Mouse (Mus musculus) megakaryocyte, adult 5-6 weeks (primary cell): ENCODE measurements around the gene Lyl1. TPM values are rescaled to one million over a fixed set of nuclear protein-coding genes. Genes with fewer than 3 reads are reported as not detected.
A peak's percentile ranks its signal among the peaks of the same experiment; 100 is the strongest.

Experiments
- ATAC-seq: 2 replicates; pipeline ENCODE4 v1.8.0; 2016; ENCODE audit warnings: mild to moderate bottlenecking, inconsistent platforms; ENCODE audit not compliant: poor library complexity, severe bottlenecking
- total RNA-seq, 2 experiments: library from RNA; stranded (forward) in 1 of 2; stranded (reverse) in 1 of 2; fragments of 153-499, 151-499 nt in 1 of 2; fragments of 221-1000, 200-1000 nt in 1 of 2; gene quantifications; 2 replicates each; pipeline versions ENCODE4 v1.2.3 to v1.2.4; 2015 to 2017

Lyl1 gene
- total RNA-seq, 2 experiments from 2014 or later: 62.0 to 69.9 TPM

DNA sequence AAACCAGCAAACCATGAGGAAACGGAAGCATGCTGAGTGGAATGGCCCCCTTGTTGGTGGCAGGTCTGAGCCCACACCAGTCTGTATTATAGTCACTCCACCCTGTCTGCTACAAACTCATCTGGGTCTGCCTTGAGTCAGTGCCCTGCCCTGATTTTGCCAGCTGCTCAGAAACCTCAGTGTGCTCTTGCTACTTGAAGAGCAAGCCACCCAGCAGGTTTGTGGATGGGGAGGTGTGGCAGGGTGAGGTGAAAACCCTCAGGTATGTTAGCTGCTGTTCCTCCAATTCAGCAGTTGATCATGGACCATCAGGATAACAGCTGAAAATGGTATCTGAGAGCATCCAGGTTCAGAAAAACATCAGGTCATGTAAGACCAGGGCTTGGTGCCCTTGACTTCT is 33.2 kb upstream of the Lyl1 start:
- ATAC-seq: no peak

DNA sequence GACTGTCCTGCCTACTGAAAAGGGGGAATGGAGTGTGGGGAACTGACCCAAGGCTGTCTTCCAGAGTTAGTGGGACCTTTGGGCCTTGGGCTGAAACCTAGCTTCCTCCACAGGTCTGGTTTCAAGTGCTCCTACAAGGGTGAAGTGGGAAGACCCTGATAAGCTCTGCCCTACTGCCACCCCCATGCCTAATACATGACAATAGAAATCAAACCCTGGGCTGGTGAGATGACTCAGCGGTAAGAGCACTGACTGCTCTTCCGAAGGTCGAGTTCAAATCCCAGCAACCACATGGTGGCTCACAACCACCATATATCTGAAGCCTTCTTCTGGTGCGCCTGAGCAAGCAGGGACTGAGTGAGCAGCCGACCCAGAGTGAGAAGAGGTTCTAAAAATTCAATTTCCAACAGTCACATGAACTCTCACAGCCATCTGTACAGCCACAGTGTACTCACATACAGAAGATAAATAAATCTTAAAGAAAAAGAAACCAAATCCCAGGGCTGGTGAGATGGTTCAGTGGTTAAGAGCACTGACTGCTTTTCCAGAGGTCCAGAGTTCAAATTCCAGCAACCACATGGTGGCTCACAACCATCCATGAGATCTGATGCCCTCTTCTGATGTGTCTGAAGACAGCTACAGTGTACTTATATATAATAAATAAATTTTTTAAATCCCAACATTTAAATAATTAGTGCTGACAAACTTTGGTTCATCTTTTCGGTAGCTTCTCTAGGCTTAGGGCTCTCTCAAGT is 32.3 kb upstream of the Lyl1 start:
- no peak for ATAC-seq

DNA sequence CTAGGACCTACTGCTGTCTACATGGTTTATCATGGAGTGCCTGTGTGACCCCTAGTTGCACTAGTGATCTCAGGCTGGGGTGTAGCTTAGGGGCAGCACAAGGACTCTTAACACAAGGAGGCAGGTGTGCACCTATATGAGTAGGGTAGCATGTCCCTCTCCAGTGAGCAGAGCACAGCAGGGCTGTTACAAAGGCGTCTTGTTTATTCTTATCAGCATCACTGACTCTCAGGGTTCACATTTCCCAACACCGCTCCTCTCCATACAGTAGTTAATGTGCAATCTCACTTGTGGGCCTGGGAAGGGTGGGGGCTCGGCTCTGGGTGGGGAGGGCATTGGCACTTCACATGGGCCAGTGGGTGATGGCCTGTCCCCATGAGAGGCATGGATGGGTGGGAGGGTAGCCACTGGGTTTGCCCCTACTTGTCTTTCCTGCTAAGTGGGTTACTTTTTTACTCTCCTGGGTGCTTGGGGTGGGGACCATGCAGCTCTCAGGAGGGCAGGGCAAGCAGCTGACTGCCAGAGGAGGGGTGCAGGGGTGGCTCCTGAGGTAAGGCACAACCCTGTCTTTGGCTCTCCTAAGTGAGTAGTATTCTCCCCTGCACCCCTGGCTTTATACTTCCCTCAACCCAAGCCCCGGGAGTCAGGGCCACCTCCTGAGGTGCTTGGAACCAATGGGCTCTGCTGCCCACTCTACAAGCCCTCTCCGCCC is 30.8 kb upstream of the Lyl1 start:
- 0 out of 2 replicates have a peak, but pooled peaks have one; percentile 24 for ATAC-seq

DNA sequence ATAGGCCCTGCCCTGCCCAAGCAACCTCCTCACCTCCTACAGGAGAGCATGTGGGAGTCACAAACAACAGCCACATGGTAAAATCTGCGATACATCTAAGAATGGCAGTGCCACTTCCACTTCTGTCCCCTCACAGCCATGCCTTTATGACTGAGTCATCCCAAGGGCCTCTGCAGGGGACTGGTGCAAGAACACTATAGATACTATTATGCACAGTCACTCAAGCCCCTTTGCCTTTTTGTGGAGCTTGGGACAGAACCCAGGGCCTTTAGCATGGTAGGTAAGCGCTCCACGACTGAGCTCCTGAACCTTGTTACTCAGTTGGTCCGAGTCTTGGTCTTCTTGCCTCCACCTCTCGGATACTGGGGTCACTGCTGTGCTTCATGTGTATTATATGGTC is 24.0 kb upstream of the Lyl1 start:
- ATAC-seq: no peak

DNA sequence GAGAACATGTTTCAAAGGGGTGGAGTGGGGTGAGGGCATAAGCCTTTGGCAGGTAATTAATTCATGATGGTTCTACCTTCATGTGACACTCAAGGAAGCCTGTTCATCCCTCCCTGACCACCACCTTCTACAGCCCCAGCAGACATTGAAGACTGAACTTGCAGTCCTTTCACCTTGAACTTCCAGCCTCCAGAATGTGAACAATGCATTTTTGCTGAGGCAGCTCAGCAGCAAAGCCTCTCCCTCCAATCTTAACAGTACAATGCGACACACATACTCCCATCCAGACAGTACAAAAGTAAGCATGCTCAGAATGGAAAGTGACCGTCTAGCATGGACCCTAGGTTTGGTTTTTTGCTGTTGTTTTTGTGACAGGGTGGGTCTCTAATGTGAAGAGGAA is 19.8 kb upstream of the Lyl1 start:
- ATAC-seq: no peak

DNA sequence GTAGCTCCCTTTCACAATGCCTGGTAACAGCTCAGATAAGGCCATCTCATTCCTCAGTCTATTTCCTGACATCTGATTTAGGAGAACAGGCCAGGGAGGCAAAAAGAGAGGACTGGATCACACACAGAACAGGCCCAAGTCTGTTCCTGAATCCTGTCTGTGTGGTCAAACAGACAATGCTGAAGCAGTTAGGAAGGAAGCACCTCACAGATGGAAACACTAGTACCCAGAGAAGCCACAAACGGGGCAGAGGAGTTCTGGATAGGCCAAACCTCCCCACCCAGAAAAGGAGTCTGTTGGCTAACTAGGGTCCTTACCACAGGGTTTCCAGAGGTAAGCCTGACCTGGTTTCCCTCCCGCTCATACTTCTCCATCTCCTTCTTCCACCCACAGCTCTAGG is 19.0 kb upstream of the Lyl1 start:
- ATAC-seq: no peak

DNA sequence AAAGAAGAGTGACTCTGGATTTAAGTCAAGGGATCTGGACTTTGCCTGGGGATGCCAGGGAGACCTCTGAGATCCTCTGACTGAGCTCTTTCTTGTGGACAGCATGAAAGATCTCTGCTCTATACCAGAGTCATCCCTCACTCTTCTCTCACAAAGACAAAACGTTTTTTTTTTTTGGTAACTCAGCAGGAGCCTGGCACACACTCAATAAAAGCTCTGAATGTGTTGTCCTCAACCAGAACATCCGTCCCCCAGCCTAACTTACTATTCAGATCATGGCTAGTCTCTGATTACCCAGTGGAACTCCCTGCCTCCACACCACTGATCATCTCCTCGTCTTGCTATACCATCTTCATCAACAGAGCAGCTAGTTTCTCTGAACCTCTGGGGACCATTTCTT is 16.7 kb upstream of the Lyl1 start:
- no peak for ATAC-seq

DNA sequence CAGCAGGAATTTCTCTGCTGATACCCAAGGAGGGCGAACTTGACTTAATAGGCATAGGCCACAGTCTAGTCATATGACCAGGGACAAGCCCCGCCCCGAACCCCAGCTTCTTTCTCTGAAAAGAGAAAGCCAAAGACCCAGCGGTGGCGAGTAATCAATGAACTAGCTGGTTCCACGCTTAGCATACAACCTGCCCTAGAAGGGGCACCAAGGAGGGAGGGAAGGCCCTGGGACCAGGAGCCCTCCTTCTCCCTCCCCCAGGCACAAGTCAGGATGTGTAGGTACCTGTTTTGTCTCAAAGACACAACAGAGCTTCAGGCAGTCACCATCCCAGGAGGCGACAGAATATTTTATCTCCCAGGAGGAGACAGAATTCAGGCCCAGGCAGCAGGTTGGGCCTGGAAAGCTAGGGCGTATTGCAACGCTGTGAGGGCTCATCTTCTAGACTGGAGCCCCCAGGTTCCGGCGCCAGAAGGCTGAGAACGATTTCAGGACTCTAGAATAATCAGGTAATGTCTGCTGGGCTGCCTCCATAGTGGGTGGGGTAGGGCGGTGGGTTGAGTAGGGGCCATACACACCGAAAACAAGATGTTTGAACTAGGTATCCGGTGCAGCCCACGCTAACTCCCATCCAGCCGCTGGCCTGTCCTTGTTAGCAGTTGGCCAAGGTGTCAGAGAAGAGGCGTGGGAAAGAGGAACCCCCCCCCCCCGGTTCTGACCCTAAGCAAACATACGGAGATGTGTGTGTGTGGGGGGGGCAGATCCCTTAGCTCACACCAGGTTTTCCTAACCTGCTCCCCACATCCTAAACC is 14.9 kb upstream of the Lyl1 start, which contains the start of gene Trmt1:
Gene Trmt1 (plus strand): TSS at position 117 of the 812 bp plus-strand sequence.
- ATAC-seq: no peak

DNA sequence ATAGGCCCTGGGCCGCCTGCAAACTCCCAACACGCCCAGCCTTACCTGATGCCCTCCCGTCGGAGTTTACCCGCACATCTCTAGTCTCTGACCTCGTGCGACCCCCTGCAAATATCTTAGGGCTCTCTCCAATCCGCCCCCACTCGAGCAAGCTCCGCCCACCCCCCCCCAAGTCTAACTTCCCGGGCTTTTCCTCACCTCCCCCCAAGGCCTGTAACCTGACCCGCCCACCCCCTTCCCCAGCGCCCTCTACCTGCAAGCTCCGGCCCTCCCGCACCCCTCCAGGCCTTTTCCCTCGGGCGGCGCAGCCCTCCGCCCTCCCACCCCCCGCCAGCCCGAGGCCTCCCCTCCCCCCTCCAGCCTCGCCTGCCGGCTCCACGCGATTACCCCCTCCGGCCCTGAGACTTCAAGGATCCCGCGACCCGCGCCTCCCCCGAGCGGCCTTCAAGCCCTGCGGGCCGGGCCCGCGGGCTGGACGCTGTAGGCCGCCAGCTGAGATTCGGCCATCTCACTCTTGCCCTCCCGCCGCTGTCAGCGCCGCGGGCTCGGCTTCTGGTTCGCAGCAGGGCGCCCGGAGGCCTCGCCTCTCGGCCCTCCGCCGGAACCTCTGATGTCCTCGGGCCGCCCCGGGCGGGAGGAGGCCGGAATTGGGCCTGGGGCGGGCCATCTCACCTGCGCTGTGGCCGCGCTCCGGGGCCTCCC is 14.1 kb upstream of the Lyl1 start:
- peak; percentile 3; the same call in 1 of the 2 replicates for ATAC-seq

DNA sequence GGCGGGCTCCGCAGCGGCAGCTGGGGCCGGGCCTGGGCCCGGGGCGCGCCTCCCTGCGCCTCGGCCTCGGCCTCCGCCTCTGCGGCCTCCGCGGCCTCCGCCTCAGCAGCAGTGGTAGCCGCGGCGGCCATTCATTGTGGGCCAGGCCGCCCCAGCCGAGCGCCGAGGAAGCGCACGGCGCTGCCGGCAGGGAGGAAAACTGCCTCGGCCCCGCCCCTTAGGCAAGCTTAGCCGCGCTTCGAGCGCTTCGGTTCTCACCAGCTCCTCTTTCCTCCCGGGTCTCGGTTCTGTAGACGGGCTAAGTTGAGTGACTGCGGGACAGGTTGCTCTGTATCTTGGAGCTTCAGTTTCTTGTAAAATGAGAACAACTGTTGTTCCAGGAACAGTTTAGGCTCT is 13.6 kb upstream of the Lyl1 start, which contains the start of gene Nacc1:
Gene Nacc1 (minus strand): TSS at position 158 of the 396 bp plus-strand sequence.
- peak; percentile 89 for ATAC-seq

DNA sequence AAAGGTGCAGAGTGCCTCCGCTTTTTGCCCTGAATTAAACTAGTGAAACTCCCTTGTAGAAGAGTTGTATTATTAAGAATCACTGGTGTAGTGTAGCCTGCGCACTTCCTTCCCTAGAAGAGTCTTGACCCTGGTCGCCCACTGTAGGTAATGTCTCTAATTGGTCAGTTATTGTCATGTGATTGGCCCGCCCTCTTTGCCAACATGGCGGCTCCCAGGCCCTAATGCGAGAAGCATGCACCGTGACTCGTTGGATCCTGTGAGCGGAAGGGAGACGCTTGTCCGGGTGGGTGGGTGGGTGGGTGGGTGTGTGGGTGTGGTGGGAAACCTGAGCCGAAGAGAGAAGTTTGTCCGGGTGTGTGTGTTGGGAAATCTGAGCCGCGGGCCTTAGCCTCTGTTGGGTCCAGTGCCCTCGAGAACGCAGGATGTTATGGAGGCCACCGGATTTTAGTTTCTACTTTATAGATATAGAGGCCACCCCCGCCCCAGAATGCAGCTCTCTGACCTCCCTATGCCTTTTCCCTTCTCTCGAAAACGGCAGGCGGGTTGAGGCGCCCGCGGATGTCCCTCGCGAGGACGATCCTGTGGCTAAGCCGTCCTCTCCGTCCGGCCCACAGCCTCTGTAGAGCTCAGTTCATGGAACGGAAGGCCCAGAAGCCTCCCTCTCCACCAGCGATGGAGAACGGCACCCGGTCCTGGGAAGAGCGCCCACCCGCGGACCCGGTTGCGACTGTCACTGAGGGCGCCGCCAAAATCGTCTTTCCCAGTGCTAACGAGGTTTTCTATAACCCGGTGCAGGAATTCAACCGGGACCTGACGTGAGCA is 12.0 kb upstream of the Lyl1 start:
- ATAC-seq: peak; percentile 88

DNA sequence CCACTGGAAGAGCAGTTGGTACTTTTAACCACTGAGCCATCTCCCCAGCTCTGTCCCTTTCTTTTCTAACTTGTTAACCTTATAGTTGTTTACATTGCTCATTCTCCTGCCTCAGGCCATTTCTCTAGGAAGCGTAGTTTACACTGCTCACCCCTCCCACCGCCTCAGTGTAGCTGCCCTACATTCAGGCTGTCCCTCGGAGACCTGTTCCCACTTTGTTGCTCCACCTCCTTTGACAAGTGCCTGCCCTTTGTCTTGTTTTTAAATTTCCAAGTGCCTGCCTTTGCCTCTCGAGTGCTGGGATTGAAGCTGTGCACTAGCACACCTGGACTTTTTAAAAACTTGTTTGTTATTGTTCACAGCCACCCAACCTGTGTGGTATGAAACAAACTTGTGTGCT is 7.9 kb upstream of the Lyl1 start:
- ATAC-seq: no peak

DNA sequence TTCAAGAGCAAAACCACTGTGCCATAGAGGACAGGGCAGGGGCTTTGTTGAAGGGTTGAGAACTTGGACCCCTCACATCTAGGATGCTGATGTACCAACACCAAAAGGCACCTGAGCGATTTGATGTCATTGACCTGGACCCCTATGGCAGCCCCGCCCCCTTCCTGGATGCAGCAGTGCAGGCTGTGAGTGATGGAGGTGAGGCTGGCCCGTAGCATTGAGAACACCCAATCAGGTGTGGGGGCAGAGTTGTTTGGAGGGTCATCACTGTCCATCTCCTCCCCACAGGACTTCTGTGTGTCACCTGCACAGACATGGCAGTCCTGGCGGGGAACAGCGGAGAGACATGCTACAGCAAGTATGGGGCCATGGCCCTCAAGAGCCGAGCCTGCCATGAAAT is 6.1 kb upstream of the Lyl1 start:
- no peak for ATAC-seq

DNA sequence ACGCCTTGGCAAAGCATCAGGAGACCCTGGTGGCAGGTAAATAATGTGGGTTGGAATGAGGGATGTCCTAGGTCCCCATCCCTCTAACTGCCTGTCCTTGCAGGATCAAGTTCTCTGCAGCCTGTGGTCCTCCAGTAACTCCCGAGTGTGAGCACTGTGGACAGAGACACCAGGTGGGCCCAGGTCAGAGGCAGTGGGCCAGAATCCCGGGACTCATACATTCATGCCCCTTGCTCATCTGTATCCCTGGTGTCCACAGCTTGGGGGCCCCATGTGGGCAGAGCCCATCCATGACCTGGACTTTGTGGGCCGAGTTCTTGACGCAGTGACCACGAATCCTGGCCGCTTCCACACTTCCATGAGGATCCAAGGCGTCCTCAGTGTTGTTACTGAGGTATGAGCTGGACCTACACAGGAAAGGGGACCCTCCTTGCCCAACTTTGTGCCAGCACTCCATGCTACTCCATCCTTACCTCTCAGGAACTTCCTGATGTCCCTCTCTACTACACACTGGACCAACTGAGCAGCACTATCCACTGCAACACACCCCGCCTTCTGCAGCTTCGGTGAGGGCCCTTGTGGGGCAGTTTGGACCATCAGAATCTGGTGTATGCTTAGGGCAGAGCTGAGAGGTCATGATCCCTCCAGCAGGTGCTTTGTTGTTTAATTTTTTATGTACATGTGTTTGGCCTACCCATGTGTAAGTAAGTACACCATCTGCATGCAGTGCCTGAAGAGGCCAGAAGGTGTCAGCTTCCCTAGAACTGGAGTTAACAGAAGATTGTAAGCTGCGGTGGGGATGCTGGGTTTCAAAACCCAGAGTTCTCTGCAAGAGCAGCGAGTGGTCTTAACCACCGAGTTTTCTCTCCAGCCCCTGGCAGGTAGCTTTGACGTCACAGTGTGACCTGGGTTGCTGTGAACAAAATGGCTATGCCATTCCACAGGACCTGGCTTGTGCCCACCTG is 3.8 kb upstream of the Lyl1 start:
- peak; percentile 37 for ATAC-seq

DNA sequence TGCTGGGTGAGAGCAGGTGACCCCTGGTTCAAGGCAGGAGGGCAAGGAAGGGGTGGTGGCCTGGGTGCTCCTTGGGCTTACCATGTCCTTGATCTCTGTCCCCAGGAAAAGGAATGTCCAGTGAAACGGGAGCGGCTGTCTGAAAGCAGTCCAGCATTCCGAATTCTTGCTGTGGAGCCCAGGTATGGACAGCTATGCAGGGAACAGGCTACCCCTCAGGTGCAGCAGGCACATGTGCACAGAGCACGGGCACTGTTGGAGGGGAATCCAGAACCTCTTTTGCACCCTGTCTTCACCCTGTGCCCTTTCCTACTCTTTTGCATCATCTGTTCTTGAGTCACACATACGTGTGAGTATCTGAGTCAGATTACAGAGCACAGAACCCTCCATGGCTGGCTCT is 3.0 kb upstream of the Lyl1 start:
- ATAC-seq: no peak

DNA sequence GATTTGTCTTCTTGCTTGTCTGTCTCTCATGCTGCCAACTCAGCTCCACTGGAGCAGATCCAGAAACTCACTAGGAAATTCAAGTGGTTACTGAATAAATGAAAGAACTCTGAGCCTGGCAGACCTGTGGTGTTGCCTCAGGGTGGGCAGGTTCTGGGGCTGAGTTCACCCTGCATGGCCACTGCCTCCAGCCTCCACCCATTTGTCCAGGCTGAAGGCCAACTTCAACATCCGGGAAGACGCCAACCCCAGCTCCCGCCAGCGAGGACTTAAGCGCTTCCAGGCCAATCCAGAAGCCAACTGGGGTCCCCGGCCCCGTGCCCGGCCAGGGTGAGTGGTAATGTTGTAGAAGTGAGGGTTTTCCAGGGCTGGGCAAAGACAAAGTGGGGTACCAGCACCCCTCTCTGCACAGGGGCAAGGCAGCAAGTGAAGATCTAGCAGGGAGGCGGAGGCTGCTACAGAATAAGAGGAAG is 2.3 kb upstream of the Lyl1 start:
- ATAC-seq: no peak

DNA sequence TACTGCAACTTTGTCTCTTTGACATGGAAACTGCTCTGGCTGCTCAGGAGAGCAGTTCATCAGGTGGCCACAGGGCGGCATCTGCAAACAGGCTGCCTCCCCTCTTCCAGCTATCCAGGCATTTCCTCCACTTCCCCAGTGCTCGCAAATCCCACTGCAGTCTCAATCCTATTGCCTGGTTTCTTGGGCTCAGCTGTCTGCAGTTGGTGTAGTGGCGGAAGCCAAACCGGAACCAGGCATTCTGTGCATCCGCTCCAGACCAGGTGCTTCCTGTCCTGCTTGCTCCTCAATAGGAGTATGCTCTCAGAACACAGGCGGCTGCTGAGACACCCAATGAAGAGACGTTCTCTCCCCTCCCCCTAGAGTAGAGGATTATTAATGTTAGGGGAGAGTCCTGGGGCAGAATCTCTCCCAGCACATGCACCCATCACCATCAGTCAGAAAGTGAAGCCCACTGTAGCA is 1.4 kb upstream of the Lyl1 start:
- no peak for ATAC-seq

DNA sequence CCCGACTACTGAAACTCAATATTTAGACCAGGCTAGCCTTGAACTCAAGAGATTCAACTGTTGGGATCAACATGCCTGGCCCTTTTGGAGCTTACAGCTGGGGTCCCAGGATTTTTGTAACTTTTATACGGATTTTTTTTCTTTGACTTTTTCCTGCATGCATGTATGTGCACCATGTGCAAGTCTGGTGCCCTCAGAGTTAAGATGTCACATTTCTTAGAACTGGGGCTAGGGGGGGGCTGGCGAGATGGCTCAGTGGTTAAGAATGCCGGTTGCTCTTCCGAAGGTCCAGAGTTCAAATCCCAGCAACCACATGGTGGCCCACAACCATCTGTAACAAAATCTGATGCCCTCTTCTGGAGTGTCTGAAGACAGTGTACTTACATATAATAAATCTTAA is 731 bp upstream of the Lyl1 start:
- no peak for ATAC-seq

DNA sequence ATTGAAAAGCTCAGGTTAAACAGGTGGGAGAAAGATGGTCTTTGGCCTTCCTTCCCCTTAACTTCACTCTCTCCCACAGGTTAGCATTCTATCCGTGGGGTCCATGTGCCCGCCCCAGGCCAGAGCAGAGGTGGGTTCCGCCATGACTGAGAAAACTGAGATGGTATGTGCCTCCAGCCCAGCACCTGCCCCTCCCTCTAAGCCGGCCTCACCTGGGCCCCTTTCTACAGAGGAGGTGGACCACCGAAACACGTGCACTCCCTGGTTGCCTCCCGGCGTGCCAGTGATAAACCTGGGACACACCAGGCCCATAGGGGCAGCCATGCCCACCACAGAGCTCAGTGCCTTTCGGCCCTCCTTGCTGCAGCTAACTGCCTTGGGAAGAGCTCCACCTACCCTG is 1.3 kb downstream of the Lyl1 start:
- ATAC-seq: no peak
